Mouse (Mus musculus) lung, postnatal 14 days (tissue): ENCODE data around the gene Hist1h4a.
"Not testable (repeated sequence)": the region's sequence is repeated elsewhere in the genome, so short reads cannot be mapped to it uniquely, and the experiment has no call there.

Source experiments
- DNase-seq: peaks from one replicate; pipeline ENCODE4 v3.0.0; 2021

The Hist1h4a gene

DNA sequence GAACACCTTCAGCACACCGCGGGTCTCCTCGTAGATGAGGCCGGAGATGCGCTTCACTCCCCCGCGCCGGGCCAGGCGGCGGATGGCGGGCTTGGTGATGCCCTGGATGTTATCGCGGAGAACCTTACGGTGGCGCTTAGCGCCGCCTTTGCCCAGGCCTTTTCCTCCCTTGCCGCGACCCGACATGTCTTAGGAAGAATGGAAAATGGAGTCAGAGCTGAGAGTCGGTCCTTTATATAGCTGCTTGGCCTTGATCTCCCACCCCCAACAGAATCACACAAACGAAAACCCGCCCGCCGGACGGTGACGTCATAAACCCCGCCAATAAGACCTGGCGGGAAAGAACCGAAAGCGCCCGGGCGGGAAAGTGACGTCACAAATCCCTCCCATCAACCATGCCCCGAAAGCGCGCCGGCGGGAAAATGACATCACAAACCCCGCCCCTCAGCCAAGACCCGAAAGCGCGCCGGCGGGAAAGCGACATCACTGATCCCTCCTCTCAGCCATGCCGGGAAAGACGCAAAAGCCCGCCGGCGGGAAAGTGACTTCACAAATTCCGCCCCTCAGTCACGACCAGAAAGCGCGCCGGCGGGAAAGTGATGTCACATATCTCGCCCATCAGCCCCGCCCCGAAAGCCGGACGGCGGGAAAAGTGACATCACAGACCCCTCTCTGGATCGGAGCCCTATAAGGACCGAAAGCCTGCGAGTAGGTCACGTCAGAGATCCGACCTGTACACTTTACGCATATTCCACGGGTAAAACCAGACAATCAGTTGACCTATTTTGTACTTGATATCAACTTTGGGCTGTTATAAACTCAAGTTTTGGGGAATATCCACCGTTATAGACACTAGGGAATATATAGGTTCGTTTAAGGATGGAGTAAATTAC is at the start of gene Hist1h4a:
TSS of gene Hist1h4a (minus strand) at position 259 of the 893 bp plus-strand sequence.
- DNase-seq: peak; percentile 99

DNA sequence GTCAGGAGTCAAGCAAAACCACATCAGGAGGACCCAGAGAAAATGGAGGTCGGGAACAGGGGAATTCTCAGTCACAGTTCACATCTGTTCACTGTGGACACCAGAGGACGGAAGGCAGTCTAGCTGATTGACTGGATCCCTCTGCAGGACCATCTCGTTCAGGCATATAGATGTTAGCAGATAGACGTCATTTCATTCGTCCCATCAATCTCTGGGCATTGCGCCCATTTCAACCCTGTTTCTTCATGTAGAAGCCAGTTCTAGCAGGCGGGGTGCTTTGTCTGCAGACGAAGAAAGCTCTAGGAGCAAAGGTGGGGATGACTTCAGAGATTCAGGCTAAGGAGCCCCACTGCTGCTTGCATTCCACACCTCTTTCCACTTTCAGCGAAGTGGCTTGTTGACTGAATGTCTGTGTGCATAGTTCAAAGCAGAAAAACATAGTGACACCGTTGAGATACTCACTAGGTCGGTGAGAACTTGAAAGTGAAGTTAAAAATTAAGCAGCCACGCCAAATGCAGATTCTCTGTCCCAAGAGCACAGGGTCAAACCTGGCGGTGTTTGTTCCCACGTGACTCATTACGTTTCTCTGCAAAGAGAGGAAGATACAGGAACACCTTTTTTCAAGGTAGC is 45.5 kb upstream of the Hist1h4a start, which contains the start of gene Slc17a2:
TSS of gene Slc17a2 (plus strand) at position 572 of the 631 bp plus-strand sequence.
- DNase-seq: no peak

DNA sequence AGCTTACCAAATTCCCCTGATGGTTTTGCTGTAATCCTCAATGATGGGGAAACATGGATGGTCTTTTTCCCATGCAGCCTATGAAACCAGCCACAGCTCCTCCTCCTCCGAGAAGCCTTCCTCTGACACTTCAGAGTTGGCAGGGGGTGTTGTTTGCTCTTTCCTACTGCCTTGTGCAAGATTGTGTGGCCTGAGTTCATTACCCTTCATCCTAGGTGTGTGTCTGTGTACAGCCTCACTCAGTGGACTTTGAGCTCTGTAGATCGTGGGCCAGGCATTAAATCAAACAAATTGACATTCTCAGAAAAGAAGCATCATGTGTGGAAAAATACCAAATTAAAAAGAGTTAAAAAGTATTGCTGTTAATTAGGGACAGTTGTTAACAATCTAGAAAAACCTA is 43.5 kb upstream of the Hist1h4a start:
- DNase-seq: no peak

DNA sequence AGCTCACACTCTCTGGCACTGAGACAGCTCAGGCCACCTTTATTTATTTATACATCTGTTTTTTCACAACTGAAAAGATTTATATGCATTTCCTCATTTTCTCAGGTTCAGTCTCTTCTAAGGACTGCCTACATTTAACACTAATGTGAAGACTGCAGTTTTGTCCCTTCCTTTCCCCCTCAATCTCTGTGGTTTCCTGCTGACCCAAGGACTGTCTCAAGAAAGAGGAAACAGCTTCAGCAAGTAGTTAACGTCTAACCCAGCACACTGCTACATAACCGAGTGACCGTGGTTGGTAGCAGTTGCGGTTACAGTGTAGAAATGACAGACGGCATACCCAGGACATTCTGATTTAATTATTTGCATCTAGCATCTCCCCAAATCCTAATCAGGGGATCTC is 38.4 kb upstream of the Hist1h4a start:
- no peak for DNase-seq

DNA sequence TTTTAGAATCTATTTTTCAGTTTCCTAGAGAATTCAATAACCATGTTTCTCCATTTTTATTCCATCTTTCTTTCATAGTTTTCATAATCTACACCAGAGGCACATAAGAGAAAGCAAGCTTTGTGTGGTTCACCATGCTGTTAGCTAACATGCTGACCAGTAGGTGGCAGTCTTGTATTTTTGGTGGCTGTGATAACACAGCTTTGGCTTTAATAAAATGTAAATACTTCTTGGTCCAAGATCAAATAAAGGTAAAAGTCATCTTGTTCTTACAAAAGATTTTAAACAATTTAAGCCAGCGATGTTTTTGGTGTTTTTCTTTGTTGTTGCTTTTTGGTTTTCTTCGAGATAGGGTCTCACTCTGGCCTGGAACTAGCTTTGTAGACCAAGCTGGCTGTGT is 31.5 kb upstream of the Hist1h4a start:
- DNase-seq: peak; percentile 67

DNA sequence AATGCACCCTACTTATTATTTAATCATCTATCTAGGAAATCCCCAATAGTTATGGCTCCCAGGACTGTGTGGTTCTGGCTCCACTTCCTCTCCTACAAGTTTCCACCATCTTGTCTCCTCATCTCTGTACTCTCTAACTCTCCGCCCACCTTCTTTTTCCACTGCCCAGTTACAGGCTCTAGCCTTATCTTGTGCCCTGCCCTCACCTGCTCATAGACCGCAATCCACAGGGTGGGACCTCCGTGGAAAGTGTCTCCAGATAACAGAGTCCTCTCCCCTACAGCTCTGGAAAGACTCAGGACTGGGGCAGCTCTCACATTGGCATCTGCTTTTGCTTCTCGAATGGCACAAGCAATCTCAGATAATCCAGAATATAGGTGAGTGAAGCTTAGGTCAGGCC is 18.0 kb upstream of the Hist1h4a start:
- no peak for DNase-seq

DNA sequence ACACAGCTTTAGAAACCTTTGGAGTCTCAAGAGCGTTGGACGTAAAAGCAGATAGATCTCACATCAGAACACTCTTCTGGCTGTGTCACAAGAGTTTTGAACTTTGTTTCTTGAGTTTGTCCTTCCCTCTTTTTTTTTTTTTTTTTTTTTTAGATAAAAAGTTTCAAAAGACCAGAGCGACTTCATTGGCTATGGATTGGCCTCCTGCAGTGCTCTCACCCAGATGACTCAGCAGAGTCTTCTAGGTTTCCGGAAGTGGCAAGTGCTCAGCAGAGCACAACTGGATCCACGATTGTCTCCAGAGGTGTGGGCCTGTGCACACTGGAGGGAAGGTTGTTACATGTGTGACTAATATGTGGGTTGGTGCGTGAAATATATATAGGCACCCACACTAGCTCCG is 17.3 kb upstream of the Hist1h4a start:
- DNase-seq: no peak

DNA sequence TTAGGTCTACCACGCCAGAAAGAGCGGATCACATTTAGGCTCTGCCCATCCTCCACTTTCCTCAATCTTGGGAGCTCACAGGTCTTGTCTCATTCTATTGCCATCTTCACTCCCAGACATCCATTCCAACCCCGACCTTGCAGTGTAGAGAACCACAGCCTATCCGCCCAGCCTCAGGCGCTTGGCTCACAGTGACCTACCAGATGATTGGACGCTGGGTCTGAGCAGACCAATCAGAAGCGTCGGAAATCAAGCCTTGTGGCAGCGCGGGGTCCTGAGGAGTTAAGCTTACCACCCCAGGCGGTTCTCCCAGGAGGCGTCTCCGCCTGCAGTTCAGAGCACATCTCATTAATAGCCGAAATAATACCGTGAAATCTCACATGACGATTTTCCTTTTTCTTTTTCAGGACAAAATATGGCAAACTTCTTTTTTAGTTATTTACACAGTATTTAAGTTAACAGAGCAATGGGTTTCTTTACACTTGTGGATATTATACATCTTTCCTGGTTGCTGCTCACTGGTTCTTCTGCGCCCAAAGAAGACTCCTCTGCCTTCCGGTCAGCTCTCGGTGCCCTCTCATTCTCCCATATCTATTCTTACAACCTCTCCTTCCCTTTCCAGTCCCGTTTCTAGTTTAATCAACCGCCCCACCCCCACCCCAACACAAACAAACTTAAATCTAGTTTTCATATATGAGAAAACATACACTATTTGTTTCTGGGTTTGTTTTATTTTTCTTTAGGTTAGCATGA is 11.7 kb upstream of the Hist1h4a start:
- DNase-seq: peak; percentile 20

DNA sequence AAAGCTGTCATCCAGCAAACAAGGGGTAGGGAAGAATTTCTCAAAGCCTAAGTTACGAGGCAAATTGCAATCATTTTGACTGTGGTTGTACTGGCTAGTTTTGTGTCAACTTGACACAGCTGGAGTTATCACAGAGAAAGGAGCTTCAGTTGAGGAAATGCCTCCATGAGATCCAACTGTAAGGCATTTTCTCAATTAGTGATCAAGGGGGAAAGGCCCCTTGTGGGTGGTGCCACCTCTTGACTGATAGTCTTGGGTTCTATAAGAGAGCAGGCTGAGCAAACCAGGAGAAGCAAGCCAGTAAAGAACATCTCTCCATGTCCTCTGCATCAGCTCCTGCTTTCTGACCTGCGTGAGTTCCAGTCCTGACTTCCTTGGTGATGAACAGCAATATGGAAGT is 8.6 kb upstream of the Hist1h4a start, which contains the start of gene Trim38:
TSS of gene Trim38 (plus strand) at position 301 of the 400 bp plus-strand sequence.
- not testable (repeated sequence) for DNase-seq

DNA sequence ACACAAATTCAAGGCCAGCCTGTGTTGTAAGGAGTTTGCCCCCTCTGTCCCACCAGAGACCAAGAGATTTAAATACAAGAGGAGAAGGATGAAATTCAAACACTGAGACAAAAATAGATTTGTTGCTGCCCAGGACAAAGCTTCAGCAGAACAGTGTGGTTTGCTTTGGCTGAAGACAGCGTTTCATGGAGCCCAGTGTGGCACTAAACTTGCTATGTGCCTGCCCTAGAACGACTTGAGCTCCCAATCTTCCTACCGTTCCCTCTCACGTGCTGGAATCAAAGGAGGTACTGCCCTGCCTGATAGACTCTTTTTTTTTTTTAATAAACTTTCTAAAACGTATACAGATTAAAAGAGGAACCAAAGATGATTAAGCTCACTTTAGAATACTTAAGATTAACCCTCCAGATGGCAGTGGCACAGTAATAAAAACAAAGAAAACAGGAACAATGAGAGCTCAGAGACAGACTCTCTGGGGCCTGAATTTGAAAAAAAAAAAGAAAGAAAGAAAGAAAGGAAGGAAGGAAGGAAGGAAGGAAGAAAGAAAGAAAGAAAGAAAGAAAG is 7.9 kb upstream of the Hist1h4a start:
- no peak for DNase-seq

DNA sequence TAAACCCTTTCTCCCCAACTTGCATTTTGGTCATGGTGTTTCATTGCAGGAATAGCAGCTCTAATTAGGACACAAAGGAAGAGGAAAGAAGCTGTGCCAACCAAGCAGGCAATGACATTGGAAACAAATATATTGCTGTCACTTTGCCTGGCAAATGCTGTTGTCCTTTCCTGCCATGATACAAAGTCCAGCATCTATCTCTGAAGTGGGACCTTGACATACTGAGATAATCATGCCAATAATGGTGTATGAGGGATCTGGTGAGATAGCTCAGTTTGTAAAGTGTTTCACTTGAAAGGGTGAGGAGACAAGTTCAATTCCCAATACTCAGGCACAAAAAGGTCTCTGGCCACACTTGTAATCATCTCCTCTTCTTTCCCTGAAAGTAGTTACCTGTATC is 5.7 kb upstream of the Hist1h4a start:
- DNase-seq: no peak

DNA sequence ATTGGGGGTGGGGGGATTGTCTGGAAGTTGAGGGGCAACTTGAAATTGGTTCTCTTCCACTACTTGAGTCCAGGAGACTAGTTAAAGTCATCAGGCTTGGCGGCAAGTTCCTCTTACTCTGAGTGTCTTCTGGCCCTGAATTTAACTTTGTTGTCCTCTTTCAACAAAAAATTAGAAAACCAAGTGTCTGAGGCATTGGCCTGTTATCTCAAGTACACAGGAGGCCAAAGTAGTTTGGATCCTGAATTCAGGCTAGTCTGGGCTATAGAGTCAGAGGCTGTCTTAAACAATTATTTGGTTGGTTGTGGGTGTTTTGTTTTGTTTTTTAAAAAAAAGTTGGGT is 4.1 kb upstream of the Hist1h4a start:
- DNase-seq: no peak

DNA sequence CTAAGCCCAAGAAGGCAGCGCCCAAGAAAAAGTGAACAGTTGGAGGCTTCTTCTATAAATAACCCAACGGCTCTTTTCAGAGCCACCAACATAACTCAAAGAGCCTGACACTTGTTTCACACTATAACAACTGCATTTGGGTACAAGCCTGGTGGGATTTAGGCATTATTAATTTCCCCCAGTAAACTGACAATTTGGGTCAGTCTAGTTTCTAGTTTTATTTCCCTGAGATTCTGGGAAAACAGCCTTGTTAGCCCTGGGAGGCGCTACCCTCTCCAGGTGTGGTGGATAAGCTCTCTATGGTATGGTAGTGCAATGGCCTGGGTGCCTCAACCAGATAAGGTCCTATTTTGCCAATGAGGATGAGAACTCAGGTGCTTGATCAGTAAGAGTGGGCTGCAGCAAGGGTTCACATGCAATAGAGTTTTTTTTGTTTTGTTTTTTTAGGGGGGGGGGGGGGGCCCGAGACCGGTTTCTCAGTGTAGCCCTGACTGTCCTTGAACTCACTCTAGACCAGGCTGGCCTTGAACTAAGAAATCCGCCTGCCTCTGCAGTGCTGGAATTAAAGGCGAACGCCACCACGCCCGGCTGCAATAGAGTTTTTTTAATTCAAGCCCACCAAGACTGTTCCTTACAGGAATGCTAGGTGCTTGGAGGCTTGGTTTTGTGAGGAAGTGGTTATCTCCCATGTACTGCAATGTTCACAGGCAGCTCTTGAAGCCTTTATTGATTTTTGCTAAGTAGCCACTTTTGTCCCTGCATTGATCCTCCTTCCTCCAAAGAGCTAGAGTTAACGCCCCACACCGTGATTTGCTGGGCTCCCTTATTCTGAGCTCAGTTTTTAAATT is 3.5 kb upstream of the Hist1h4a start:
- no peak for DNase-seq

DNA sequence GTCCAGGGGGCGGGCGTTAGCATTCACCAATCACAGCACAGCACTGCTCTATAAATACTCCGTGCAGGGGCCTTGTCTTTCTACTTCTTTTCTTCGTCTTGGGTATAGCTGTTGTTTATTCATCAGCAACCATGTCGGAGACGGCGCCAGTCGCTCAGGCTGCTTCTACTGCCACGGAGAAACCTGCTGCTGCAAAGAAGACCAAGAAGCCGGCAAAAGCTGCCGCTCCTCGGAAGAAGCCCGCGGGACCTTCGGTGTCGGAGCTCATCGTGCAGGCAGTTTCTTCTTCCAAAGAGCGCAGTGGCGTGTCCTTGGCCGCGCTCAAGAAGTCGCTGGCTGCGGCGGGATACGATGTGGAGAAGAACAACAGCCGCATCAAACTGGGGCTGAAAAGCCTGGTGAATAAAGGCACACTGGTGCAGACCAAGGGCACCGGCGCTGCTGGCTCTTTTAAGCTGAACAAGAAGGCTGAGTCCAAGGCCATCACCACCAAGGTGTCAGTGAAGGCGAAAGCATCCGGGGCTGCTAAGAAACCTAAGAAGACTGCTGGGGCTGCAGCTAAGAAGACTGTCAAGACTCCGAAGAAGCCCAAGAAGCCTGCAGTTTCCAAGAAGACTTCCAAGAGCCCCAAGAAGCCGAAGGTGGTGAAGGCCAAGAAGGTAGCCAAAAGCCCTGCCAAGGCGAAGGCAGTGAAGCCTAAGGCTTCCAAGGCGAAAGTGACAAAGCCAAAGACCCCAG is 2.7 kb upstream of the Hist1h4a start, which contains the start of gene Hist1h1a:
TSS of gene Hist1h1a (plus strand) at position 81 of the 738 bp plus-strand sequence.
- DNase-seq: peak; percentile 83

DNA sequence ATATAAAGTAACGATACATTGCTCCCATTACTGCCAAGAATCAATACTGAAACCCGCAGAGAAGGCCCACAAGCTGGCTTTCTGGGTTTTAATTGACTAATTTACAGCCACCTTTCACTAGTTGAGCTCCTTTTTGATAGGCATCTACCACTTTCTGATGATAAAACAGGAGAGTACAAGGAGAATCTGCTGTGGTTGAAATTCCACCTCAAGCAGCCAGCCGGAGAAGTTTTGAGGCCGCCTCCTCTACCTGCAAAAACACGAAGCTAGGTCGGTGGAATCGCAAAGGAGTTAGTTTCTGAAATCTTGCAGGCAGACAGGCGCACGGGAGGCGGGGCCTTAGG is 2.2 kb upstream of the Hist1h4a start:
- DNase-seq: no peak

DNA sequence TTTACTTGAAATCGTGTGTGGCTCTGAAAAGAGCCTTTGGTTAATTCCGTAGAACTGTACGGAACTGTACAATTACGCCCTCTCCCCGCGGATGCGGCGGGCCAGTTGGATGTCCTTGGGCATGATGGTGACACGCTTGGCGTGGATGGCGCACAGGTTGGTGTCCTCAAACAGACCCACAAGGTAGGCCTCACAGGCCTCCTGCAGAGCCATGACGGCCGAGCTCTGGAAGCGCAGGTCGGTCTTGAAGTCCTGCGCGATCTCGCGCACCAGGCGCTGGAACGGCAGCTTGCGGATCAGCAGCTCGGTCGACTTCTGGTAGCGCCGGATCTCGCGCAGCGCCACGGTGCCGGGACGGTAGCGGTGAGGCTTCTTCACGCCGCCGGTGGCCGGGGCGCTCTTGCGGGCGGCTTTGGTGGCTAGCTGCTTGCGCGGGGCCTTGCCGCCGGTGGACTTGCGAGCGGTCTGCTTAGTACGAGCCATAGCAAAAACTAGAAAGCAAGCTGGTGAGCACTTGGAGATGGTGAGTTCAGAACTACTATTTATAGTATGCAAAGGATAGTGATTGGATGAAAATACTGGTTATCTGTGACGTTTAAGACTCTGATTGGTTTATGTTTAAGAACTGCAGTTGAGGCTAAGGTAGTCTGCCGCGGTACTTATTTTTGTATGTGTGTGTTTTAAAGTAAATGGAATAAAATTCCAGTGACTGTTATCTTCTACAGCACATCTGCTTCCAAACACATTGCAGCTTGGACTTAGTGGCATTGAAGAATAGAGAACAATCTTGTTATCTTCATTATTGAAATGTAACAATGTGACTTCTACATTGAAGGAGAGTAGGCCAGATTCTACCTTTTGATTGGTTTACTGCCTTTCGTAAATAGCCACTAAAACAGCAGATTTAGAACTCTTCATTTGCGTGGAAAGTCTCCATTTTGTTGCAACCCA is 1.1 kb upstream of the Hist1h4a start, which contains the start of gene Hist1h3a:
TSS of gene Hist1h3a (minus strand) at position 516 of the 951 bp plus-strand sequence.
- DNase-seq: peak; percentile 57

DNA sequence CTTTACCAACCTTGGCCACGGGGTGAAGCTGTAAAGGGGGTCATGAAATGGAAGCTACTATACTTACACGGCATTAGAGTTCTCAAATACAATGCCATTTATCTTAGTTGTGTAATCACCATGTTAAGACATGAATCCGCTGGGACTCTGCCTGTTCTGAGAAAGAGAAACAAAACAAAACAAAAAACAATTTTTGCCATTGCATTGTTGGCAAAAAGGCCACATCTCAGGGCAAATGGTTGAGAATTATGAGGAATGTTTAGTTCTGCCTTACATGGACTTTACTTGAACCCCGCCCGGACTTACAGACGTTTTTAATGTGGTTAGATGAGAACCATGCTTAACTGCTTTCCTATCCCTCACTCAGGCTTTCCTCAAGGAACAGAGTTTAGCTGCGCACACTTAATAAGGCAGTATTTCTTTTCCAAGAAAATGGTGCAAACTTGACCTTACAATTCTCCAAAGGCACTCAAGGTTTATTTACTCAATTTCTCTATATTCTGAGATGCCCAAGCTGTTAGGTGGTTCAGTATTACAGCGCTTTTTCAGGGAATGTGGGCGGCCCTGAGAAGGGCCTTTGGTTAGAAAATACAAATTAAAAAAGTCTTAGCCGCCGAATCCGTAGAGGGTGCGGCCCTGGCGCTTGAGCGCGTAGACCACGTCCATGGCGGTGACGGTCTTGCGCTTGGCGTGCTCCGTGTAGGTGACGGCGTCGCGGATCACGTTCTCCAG is 624 bp downstream of the Hist1h4a start:
- DNase-seq: no peak

DNA sequence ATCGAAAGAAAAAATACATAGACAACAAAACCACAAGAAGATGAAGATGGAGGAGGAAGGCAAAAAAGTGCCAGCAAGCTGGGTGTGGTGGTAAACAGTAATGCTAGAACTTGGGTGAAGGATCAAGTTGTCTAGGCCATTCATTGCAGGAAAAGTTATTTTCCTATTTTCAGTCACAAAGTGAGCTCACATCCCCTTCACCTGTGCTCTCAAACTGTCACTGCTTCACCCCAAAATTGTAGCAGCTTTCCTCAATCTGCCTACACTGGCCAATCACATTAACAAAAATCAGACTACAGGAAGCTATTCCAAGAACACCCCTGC is 1.2 kb downstream of the Hist1h4a start:
- no peak for DNase-seq

DNA sequence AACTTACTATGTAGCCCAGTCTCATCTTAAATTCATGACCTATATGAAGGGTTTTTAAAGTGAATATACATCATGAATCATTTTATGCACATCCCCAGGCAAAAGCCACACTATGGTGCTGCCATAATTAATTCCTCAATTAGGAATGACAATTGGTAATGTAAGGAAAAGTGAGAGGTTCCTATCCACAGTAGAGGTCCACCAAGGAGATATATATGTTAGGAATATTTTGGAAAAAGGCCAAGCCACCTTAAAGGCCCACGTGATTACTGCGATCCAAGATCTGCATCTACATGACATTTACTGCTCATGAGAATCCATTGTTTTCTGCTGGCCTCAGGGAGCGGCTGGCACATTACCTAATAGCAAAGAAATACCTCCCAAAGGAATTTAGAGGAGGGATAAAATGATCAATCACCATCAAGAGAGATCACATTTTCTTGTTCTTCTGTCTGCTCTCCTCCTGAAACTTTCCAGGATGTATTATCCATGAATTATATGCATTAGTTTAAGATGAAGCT is 1.7 kb downstream of the Hist1h4a start:
- no peak for DNase-seq
